Mouse (Mus musculus) brain, embryonic 14.5 days (tissue): Measurements from ENCODE around the gene Osbpl10. TPM values are rescaled to one million over a fixed set of nuclear protein-coding genes. Genes with fewer than 3 reads are reported as not detected.

ENCODE experiments used
- DNase-seq: peaks from one replicate; pipeline ENCODE4 v3.0.0-alpha.2; 2011; ENCODE audit warnings: low read depth
- CTCF ChIP-seq: fragments of 200-500 bp; IDR thresholded peaks from 2 replicates; pipeline ENCODE4 v1.5.1; 2012; ENCODE audit warnings: inconsistent platforms, mild to moderate bottlenecking, moderate library complexity, borderline replicate concordance; ENCODE audit not compliant: insufficient read depth, insufficient read length; ENCODE audit errors: extremely low read depth
- POLR2A ChIP-seq: fragments of 200-500 bp; IDR thresholded peaks from 2 replicates; pipeline ENCODE4 v1.6.1; 2012; ENCODE audit warnings: mild to moderate bottlenecking, inconsistent platforms, borderline replicate concordance; ENCODE audit not compliant: poor library complexity, insufficient read depth, insufficient read length, severe bottlenecking; ENCODE audit errors: extremely low read depth
- polyA plus RNA-seq: library from polyadenylated mRNA; depleted of rRNA; stranded (reverse); fragments of >200 nt; gene quantifications from 2 replicates; pipeline ENCODE4 v1.2.3, GENCODE M21; 2012

Osbpl10 gene
- polyA plus RNA-seq, 1 experiment: 7.3 TPM

GRCm38 (mm10) chr9:114990421-114990820, 12.1 kb downstream of the Osbpl10 start:
- peak; percentile 28 for DNase-seq
- no peak for TF ChIP-seq CTCF
- TF ChIP-seq POLR2A: no peak

GRCm38 (mm10) chr9:114992528-114992927, 14.2 kb downstream of the Osbpl10 start:
- no peak for TF ChIP-seq POLR2A
- no peak for DNase-seq

DNA sequence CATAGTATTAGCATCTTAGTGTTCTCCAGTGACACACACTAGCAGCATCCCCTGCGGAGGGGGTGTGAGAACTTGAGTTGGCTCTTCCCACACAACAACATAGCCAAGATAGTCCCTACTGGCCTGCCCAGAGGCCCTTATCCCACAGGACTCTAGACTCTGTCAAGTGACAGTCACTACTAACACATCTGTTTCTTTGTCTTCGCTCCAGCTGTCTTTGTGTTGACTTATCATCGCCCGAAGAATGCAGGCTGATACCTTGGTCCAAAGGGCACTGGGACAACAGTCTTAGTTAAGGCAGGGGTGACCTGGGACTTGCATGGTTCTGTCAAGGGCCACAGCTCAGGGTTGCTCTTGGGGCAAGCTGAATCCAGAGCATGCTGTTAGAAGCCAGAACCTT, 16.9 kb downstream of the Osbpl10 start:
- no peak for DNase-seq
- TF ChIP-seq POLR2A (no peak), CTCF (no peak)

GRCm38 (mm10) chr9:114995716-114996115, 17.3 kb downstream of the Osbpl10 start:
- DNase-seq: no peak
- no peak for TF ChIP-seq POLR2A
- TF ChIP-seq CTCF: no peak

GRCm38 (mm10) chr9:114996489-114996888, 18.1 kb downstream of the Osbpl10 start:
- no peak for DNase-seq
- TF ChIP-seq CTCF (no peak), POLR2A (no peak)

- TF ChIP-seq POLR2A (no peak), CTCF (no peak)
- DNase-seq: no peak
Measured at GRCm38 (mm10) chr9:114999010-114999770, 20.8 kb downstream of the Osbpl10 start.

DNA sequence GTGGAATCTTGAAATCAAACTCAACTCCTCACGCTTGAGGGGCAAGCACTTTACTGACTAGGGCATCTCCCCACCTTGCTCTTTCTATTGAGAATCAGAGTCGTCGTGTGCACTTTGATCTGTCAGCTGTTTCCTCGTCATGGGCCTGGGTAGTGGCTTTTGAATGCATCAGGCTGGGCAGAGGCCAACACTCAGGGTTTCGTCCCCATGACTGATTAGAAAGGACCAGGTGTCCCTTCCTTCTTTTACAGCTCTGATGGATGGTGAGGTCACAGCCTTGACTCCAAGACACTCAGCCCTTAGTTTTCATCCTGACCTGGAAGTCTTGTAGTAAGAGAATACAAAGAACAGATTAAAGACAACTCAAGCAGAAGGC, 21.4 kb downstream of the Osbpl10 start:
- no peak for TF ChIP-seq CTCF
- DNase-seq: no peak

- TF ChIP-seq POLR2A (no peak), CTCF (no peak)
- no peak for DNase-seq
Measured at GRCm38 (mm10) chr9:115005446-115005845, 27.1 kb downstream of the Osbpl10 start.

DNA sequence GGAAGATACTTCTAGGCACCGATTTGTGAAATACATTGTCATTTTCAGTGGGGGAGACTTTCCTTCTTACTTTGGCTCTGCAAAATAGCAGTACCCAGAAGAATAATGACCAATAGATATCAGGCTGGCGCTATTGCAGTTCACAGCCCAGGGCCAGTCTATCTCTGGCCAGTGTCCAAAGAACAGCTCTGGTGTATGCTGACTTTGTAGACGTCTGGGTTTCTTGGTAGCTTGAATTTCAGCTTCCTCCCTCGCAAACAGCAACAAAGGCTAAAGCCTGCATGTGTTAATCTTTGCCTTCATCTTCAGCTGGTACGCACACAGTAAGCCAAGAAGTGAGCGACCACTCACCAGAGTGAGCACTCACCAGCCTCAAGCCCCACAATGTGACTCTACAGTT, 29.4 kb downstream of the Osbpl10 start:
- TF ChIP-seq POLR2A (no peak), CTCF (no peak)
- no peak for DNase-seq

- TF ChIP-seq CTCF: no peak
- no peak for TF ChIP-seq POLR2A
- no peak for DNase-seq
Measured at GRCm38 (mm10) chr9:115008194-115008593, 29.8 kb downstream of the Osbpl10 start.

DNA sequence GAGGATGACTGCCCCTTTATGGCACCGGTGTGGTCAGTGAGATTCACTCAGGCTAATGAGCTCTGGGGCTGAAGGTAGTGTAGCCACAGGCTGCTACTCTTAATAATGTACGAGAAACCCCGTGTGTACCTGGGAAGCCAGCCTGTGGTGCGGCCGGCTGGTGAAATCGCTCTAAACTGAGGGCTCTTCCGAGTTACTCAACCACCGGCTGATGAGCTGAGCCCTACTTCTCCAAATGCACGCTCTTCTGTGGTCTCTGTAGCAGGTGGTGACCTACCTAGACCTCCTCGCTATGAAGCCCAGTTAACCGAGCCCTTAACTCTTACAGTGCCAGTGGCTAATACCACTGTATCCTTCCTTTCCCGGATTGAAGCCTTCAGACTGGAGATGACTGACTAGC, 34.0 kb downstream of the Osbpl10 start:
- DNase-seq: no peak
- TF ChIP-seq CTCF (no peak), POLR2A (no peak)

GRCm38 (mm10) chr9:115020141-115020540, 41.8 kb downstream of the Osbpl10 start:
- DNase-seq: no peak
- TF ChIP-seq POLR2A: no peak
- no peak for TF ChIP-seq CTCF

GRCm38 (mm10) chr9:115021419-115021818, 43.0 kb downstream of the Osbpl10 start:
- DNase-seq: no peak
- no peak for TF ChIP-seq CTCF
- TF ChIP-seq POLR2A: no peak

DNA sequence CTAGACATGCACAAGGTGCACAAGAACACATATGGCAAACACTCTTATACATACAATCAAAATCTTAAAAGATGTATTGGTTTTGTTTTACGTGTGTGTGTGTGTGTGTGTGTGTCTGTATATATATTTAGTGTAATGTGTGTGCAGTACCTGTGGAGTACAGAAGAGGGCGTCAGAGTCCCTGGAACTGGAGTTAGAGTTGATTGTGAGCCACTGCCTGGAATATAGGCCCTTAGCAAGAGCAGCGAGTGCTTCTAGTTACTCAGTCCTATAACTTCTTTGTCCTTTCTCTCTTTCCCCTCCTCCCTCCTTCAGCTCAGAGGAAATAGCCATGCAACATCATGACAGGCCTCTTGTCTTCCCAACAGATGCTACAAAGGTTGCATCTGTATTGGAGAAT, 44.8 kb downstream of the Osbpl10 start:
- DNase-seq: no peak
- TF ChIP-seq POLR2A: no peak
